Mouse (Mus musculus) ovary, postnatal 10 days (tissue): ENCODE measurements at regions not wholly inside any gene's neighbourhood (a gene's known extent, or its start where the extent isn't known, plus 50 kb on each side); places are given as distances from the start of the nearest gene placed in this dataset.

Experiments used
- DNase-seq: peaks from one replicate; pipeline ENCODE4 v3.0.0; 2022; ENCODE audit warnings: low spot score

GRCm38 (mm10) chr6:100390258-100390910 lies 103.1 kb upstream of the Rybp start:
- no peak for DNase-seq

GRCm38 (mm10) chr6:100387042-100387441 lies 99.8 kb upstream of the Rybp start:
- no peak for DNase-seq

GRCm38 (mm10) chr6:100385640-100386039 lies 98.4 kb upstream of the Rybp start:
- DNase-seq: no peak

GRCm38 (mm10) chr6:100381046-100381445 lies 93.8 kb upstream of the Rybp start:
- DNase-seq: no peak

- no peak for DNase-seq
Observed at GRCm38 (mm10) chr6:100380536-100380935, 93.3 kb upstream of the Rybp start.

- no peak for DNase-seq
Observed at GRCm38 (mm10) chr6:100379792-100380191, 92.5 kb upstream of the Rybp start.

- DNase-seq: no peak
Observed at GRCm38 (mm10) chr6:100378533-100378874, 91.2 kb upstream of the Rybp start.

GRCm38 (mm10) chr6:100377828-100378532 lies 90.7 kb upstream of the Rybp start:
- DNase-seq: no peak

- DNase-seq: no peak
Observed at GRCm38 (mm10) chr6:100376656-100377055, 89.4 kb upstream of the Rybp start.

- no peak for DNase-seq
Observed at GRCm38 (mm10) chr6:100370828-100371227, 83.5 kb upstream of the Rybp start.

- no peak for DNase-seq
Observed at GRCm38 (mm10) chr6:100370358-100370757, 83.1 kb upstream of the Rybp start.

GRCm38 (mm10) chr6:100366231-100366630 lies 78.9 kb upstream of the Rybp start:
- DNase-seq: no peak

- DNase-seq: no peak
Observed at GRCm38 (mm10) chr6:100365791-100366190, 78.5 kb upstream of the Rybp start.

- DNase-seq: no peak
Observed at GRCm38 (mm10) chr6:100363683-100364082, 76.4 kb upstream of the Rybp start.

- DNase-seq: no peak
Observed at GRCm38 (mm10) chr6:100356617-100357399, 69.5 kb upstream of the Rybp start.

- no peak for DNase-seq
Observed at GRCm38 (mm10) chr6:100355858-100356257, 68.6 kb upstream of the Rybp start.

GRCm38 (mm10) chr6:100347481-100347880 lies 60.2 kb upstream of the Rybp start:
- no peak for DNase-seq

GRCm38 (mm10) chr6:100345073-100345472 lies 57.8 kb upstream of the Rybp start:
- no peak for DNase-seq

- no peak for DNase-seq
Observed at GRCm38 (mm10) chr6:100341305-100342290, 54.3 kb upstream of the Rybp start.

- no peak for DNase-seq
Observed at GRCm38 (mm10) chr6:100338291-100338690, 51.0 kb upstream of the Rybp start.
